Mouse (Mus musculus) heart, embryonic 13.5 days (tissue): ENCODE data around the gene Psme4. TPM values are rescaled to one million over a fixed set of nuclear protein-coding genes. Genes with fewer than 3 reads are reported as not detected.
A peak's percentile ranks its signal among the peaks of the same experiment; 100 is the strongest.

ENCODE experiments used
- ATAC-seq: fragments of 200-750 bp; cut with Nextera tagmentation; 2 replicates; pipeline ENCODE4 v1.8.0; 2017; ENCODE audit warnings: moderate TSS enrichment; ENCODE audit not compliant: insufficient number of reproducible peaks, low FRiP score, low TSS enrichment; ENCODE audit errors: extremely low read depth
- H3K27ac ChIP-seq: fragments of 300-500 bp; sonication (generic); replicated peaks from 2 replicates; pipeline ENCODE4 v1.5.1; 2015; ENCODE audit warnings: moderate library complexity, mild to moderate bottlenecking, inconsistent platforms
- H3K27me3 ChIP-seq: fragments of 300-500 bp; sonication (generic); replicated peaks from 2 replicates; pipeline ENCODE4 v1.6.1; 2015; ENCODE audit warnings: mild to moderate bottlenecking, inconsistent platforms
- H3K36me3 ChIP-seq: fragments of 300-500 bp; sonication (generic); 2 replicates; pipeline ENCODE4 v1.6.1; 2015; ENCODE audit warnings: mild to moderate bottlenecking, inconsistent platforms
- H3K4me1 ChIP-seq: fragments of 300-500 bp; sonication (generic); 2 replicates; pipeline ENCODE4 v1.6.1; 2015; ENCODE audit warnings: inconsistent platforms
- H3K4me2 ChIP-seq: fragments of 300-500 bp; sonication (generic); 2 replicates; pipeline ENCODE4 v1.6.1; 2015; ENCODE audit warnings: inconsistent platforms, mild to moderate bottlenecking, moderate library complexity
- H3K4me3 ChIP-seq: fragments of 300-500 bp; sonication (generic); 2 replicates; pipeline ENCODE4 v1.5.1; 2015; ENCODE audit warnings: moderate library complexity, mild to moderate bottlenecking, inconsistent platforms
- H3K9ac ChIP-seq: fragments of 300-500 bp; sonication (generic); 2 replicates; pipeline ENCODE4 v1.6.1; 2015; ENCODE audit warnings: inconsistent platforms, mild to moderate bottlenecking, moderate library complexity
- H3K9me3 ChIP-seq: fragments of 300-500 bp; sonication (generic); 2 replicates; pipeline ENCODE4 v1.6.1; 2016; ENCODE audit warnings: inconsistent platforms
- WGBS: fragments of 180-500 bp; shearing (Covaris S2); methylation state at CpG from one replicate; pipeline ENCODE4 v1.1.7; 2015; ENCODE audit warnings: mixed read lengths; 5-methylcytosine and 5-hydroxymethylcytosine counted together
- polyA plus RNA-seq: library from polyadenylated mRNA; unstranded; fragments of >200 nt; fragmentation: Nextera tagmentation; extraction: Ambion mirVana; gene quantifications from 2 replicates; pipeline ENCODE4 v1.2.1, GENCODE M21; 2015

Psme4 gene
- polyA plus RNA-seq, 1 experiment from 2014 or later, result 11.0 TPM

GRCm38 (mm10) chr11:30761381-30761780, 10.1 kb upstream of the Psme4 start:
- Histone ChIP-seq H3K4me3 (no peak overlapping the region), H3K36me3 (no peaks in the 10 kb centered on the region), H3K9me3 (no peaks in the 10 kb centered on the region), H3K27ac (no peak overlapping the region), H3K27me3 (peaks cover 2% of the 10 kb centered on the region; the same call in 1 of the 2 replicates), H3K4me2 (no peak overlapping the region), H3K4me1 (no peaks in the 10 kb centered on the region), H3K9ac (no peak overlapping the region)
- 64% methylated on average over 7 of the region's 7 CpGs for WGBS
- no peak for ATAC-seq

GRCm38 (mm10) chr11:30761891-30762290, 9.6 kb upstream of the Psme4 start:
- no peak overlapping the region for H3K4me3 ChIP-seq
- no peak overlapping the region for H3K27ac ChIP-seq
- no peaks in the 10 kb centered on the region; the same call in 1 of the 2 replicates for H3K27me3 ChIP-seq
- no peak overlapping the region for H3K9ac ChIP-seq
- no peaks in the 10 kb centered on the region for H3K4me1 ChIP-seq
- ATAC-seq, result no peak
- 77% methylated on average over 1 of the region's 1 CpGs for WGBS
- no peak overlapping the region for H3K4me2 ChIP-seq
- H3K9me3 ChIP-seq, result no peaks in the 10 kb centered on the region
- H3K36me3 ChIP-seq, result no peaks in the 10 kb centered on the region

- no peaks in the 10 kb centered on the region for H3K36me3 ChIP-seq
- ATAC-seq, result no peak
- 63% methylated on average over 1 of the region's 1 CpGs for WGBS
- no peak overlapping the region for H3K4me3 ChIP-seq
- H3K27me3 ChIP-seq, result no peaks in the 10 kb centered on the region
- no peaks in the 10 kb centered on the region for H3K9me3 ChIP-seq
- no peak overlapping the region for H3K4me2 ChIP-seq
- H3K27ac ChIP-seq, result no peak overlapping the region
- no peak overlapping the region for H3K9ac ChIP-seq
- H3K4me1 ChIP-seq, result no peaks in the 10 kb centered on the region
Measured at GRCm38 (mm10) chr11:30765076-30765475, 6.5 kb upstream of the Psme4 start.

GRCm38 (mm10) chr11:30770817-30771216, 709 bp upstream of the Psme4 start:
- H3K4me2 ChIP-seq, result peak overlapping the region; percentile 83
- no peaks in the 10 kb centered on the region for H3K9me3 ChIP-seq
- ATAC-seq, result no peak
- peaks cover 22% of the 10 kb centered on the region for H3K4me1 ChIP-seq
- WGBS, result 74% methylated on average over 3 of the region's 3 CpGs
- H3K27me3 ChIP-seq, result no peaks in the 10 kb centered on the region
- no peaks in the 10 kb centered on the region for H3K36me3 ChIP-seq
- H3K27ac ChIP-seq, result peak overlapping the region; percentile 95
- peak overlapping the region; percentile 73 for H3K4me3 ChIP-seq
- H3K9ac ChIP-seq, result peak overlapping the region; percentile 99

- Histone ChIP-seq H3K36me3 (no peaks in the 10 kb centered on the region), H3K4me2 (peak overlapping the region; percentile 83), H3K4me1 (peaks cover 25% of the 10 kb centered on the region), H3K27me3 (no peaks in the 10 kb centered on the region), H3K9me3 (no peaks in the 10 kb centered on the region), H3K4me3 (peak overlapping the region; percentile 73), H3K27ac (peak overlapping the region; percentile 95), H3K9ac (peak overlapping the region; percentile 99)
- under 1% methylated on average over 51 of the region's 64 CpGs for WGBS
- ATAC-seq, result peak; percentile 72
Measured at GRCm38 (mm10) chr11:30771904-30772581, 517 bp downstream of the Psme4 start.

GRCm38 (mm10) chr11:30772777-30773417, 1.4 kb downstream of the Psme4 start:
- no peaks in the 10 kb centered on the region for H3K9me3 ChIP-seq
- peaks cover 34% of the 10 kb centered on the region for H3K4me1 ChIP-seq
- peak overlapping the region; percentile 99 for H3K9ac ChIP-seq
- H3K36me3 ChIP-seq, result no peaks in the 10 kb centered on the region
- peak overlapping the region; percentile 83 for H3K4me2 ChIP-seq
- no peaks in the 10 kb centered on the region for H3K27me3 ChIP-seq
- peak overlapping the region; percentile 73 for H3K4me3 ChIP-seq
- ATAC-seq, result no peak
- 3% methylated on average over 21 of the region's 21 CpGs for WGBS
- peak overlapping the region; percentile 95 for H3K27ac ChIP-seq

GRCm38 (mm10) chr11:30774638-30775037, 3.1 kb downstream of the Psme4 start:
- no peaks in the 10 kb centered on the region for H3K9me3 ChIP-seq
- no peaks in the 10 kb centered on the region for H3K27me3 ChIP-seq
- ATAC-seq, result no peak
- H3K4me1 ChIP-seq, result peaks cover 45% of the 10 kb centered on the region
- H3K36me3 ChIP-seq, result no peaks in the 10 kb centered on the region
- 80% methylated on average over 1 of the region's 1 CpGs for WGBS
- H3K4me2 ChIP-seq, result peak overlapping the region; percentile 83
- H3K4me3 ChIP-seq, result no peak overlapping the region
- H3K9ac ChIP-seq, result no peak overlapping the region
- no peak overlapping the region for H3K27ac ChIP-seq

- H3K9ac ChIP-seq, result no peak overlapping the region
- 50% methylated on average over 4 of the region's 4 CpGs for WGBS
- H3K27ac ChIP-seq, result no peak overlapping the region
Measured at GRCm38 (mm10) chr11:30777498-30777897, 6.0 kb downstream of the Psme4 start.

GRCm38 (mm10) chr11:30780893-30781292, 9.4 kb downstream of the Psme4 start:
- no peak overlapping the region for H3K4me2 ChIP-seq
- no peaks in the 10 kb centered on the region for H3K27me3 ChIP-seq
- H3K36me3 ChIP-seq, result 0 out of 2 replicates have a peak, but pooled peaks cover 2% of the 10 kb centered on the region
- no peak overlapping the region for H3K4me3 ChIP-seq
- 92% methylated on average over 2 of the region's 2 CpGs for WGBS
- ATAC-seq, result no peak
- H3K9me3 ChIP-seq, result no peaks in the 10 kb centered on the region; the same call in 1 of the 2 replicates
- no peak overlapping the region for H3K27ac ChIP-seq
- no peak overlapping the region for H3K9ac ChIP-seq
- H3K4me1 ChIP-seq, result peaks cover 29% of the 10 kb centered on the region

More at GRCm38 (mm10) chr11:30777498-30777897, 6.0 kb downstream of the Psme4 start:
- no peaks in the 10 kb centered on the region for H3K27me3 ChIP-seq
- H3K36me3 ChIP-seq, result no peaks in the 10 kb centered on the region
- H3K9me3 ChIP-seq, result no peaks in the 10 kb centered on the region
- H3K4me3 ChIP-seq, result no peak overlapping the region
- H3K4me2 ChIP-seq, result no peak overlapping the region
- H3K4me1 ChIP-seq, result peaks cover 44% of the 10 kb centered on the region
- ATAC-seq, result no peak; the same call in 1 of the 2 replicates

GRCm38 (mm10) chr11:30781612-30782011, 10.1 kb downstream of the Psme4 start:
- H3K27me3 ChIP-seq, result no peaks in the 10 kb centered on the region
- no peak overlapping the region for H3K27ac ChIP-seq
- H3K4me2 ChIP-seq, result no peak overlapping the region
- peaks cover 29% of the 10 kb centered on the region for H3K4me1 ChIP-seq
- ATAC-seq, result no peak
- WGBS, result 91% methylated on average over 1 of the region's 1 CpGs
- no peak overlapping the region for H3K9ac ChIP-seq
- 0 out of 2 replicates have a peak, but pooled peaks cover 2% of the 10 kb centered on the region for H3K36me3 ChIP-seq
- no peaks in the 10 kb centered on the region; the same call in 1 of the 2 replicates for H3K9me3 ChIP-seq
- H3K4me3 ChIP-seq, result no peak overlapping the region

GRCm38 (mm10) chr11:30785497-30785896, 14.0 kb downstream of the Psme4 start:
- H3K4me3 ChIP-seq, result no peak overlapping the region
- no peak overlapping the region for H3K4me2 ChIP-seq
- H3K27me3 ChIP-seq, result no peaks in the 10 kb centered on the region
- H3K36me3 ChIP-seq, result 0 out of 2 replicates have a peak, but pooled peaks cover 2% of the 10 kb centered on the region
- no peak for ATAC-seq
- no peaks in the 10 kb centered on the region; the same call in 1 of the 2 replicates for H3K9me3 ChIP-seq
- H3K4me1 ChIP-seq, result peaks cover 6% of the 10 kb centered on the region
- WGBS, result 63% methylated on average over 3 of the region's 3 CpGs
- H3K9ac ChIP-seq, result no peak overlapping the region
- H3K27ac ChIP-seq, result no peak overlapping the region
